Mouse (Mus musculus): Measurements from ENCODE around the gene Ntrk1. TPM values are rescaled to one million over a fixed set of nuclear protein-coding genes. Genes with fewer than 3 reads are reported as not detected.
A peak's percentile ranks its signal among the peaks of the same experiment; 100 is the strongest.

Gene Ntrk1
- polyA plus RNA-seq, 1 experiment from 2014 or later: 0.74 TPM

DNA sequence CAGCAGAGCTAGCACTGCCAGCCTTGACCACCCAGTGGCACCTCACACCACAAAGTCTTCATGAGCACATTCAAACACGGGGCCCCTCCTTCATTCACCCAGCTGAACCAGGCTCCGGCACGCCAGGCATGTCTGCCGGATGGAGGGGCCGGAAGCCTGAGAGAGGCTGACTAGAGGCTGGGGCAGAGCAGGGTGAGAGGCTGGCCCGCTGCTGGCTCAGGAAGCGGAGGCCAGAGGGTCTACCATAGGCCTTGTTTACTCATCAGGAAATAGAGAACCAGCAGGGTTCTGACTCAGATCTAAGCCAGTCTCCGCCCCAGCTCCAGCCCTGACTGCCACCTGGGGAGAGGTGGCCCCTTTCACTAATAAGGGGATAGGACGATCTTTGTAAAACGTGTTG lies 29.9 kb downstream of the Ntrk1 start:
- H3K4me1 ChIP-seq (ENCODE audit: control insufficient read depth, insufficient read depth, low read length): no peaks in the 10 kb centered on the region
- 10% methylated on average over 10 of the region's 10 CpGs for WGBS
- ATAC-seq: no peak
- H3K9me3 ChIP-seq (replicated peaks; ENCODE audit: control insufficient read depth, low read length): no peaks in the 10 kb centered on the region
- no peak overlapping the region; the same call in 1 of the 2 replicates for H3K27ac ChIP-seq (ENCODE audit: low read depth, low read length)
- no peak overlapping the region for H3K4me2 ChIP-seq (ENCODE audit: low read length)
- H3K4me3 ChIP-seq (ENCODE audit: low read depth, low read length): no peak overlapping the region
- peaks cover 23% of the 10 kb centered on the region for H3K27me3 ChIP-seq (replicated peaks; ENCODE audit: control insufficient read depth, insufficient read depth, low read length)
- no peak for DNase-seq (ENCODE audit: low spot score)
- H3K36me3 ChIP-seq (ENCODE audit: control insufficient read depth, insufficient read depth, low read length): no peaks in the 10 kb centered on the region
- H3K9ac ChIP-seq (ENCODE audit: low read length): no peak overlapping the region

DNA sequence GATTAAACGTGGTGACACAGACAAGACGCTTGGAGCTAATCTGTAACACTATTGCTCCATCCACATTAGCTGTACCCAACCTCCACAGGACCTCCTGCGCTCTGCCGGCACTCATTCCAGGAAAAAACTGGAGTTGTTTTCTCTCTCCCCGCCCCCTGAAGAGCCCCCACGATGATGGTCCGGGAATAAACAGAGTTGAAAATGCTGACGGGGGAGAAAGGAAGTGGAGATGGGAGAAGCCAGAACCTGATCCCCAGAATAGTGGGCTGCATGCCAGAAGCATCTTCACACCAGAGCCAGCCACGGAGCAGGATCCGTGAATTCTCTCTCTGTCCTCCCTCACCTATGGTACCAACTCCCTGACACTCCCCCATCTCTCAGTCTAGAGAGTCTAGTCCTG lies 30.5 kb downstream of the Ntrk1 start:
- peaks cover 21% of the 10 kb centered on the region for H3K27me3 ChIP-seq (replicated peaks; ENCODE audit: control insufficient read depth, insufficient read depth, low read length)
- H3K27ac ChIP-seq (ENCODE audit: low read depth, low read length): no peak overlapping the region; the same call in 1 of the 2 replicates
- no peak overlapping the region for H3K4me3 ChIP-seq (ENCODE audit: low read depth, low read length)
- no peak overlapping the region for H3K9ac ChIP-seq (ENCODE audit: low read length)
- 42% methylated on average over 10 of the region's 10 CpGs for WGBS
- no peaks in the 10 kb centered on the region for H3K36me3 ChIP-seq (ENCODE audit: control insufficient read depth, insufficient read depth, low read length)
- DNase-seq (ENCODE audit: low spot score): no peak
- no peak for ATAC-seq
- no peaks in the 10 kb centered on the region for H3K9me3 ChIP-seq (replicated peaks; ENCODE audit: control insufficient read depth, low read length)
- H3K4me1 ChIP-seq (ENCODE audit: control insufficient read depth, insufficient read depth, low read length): no peaks in the 10 kb centered on the region
- H3K4me2 ChIP-seq (ENCODE audit: low read length): no peak overlapping the region; the same call in 1 of the 2 replicates

DNA sequence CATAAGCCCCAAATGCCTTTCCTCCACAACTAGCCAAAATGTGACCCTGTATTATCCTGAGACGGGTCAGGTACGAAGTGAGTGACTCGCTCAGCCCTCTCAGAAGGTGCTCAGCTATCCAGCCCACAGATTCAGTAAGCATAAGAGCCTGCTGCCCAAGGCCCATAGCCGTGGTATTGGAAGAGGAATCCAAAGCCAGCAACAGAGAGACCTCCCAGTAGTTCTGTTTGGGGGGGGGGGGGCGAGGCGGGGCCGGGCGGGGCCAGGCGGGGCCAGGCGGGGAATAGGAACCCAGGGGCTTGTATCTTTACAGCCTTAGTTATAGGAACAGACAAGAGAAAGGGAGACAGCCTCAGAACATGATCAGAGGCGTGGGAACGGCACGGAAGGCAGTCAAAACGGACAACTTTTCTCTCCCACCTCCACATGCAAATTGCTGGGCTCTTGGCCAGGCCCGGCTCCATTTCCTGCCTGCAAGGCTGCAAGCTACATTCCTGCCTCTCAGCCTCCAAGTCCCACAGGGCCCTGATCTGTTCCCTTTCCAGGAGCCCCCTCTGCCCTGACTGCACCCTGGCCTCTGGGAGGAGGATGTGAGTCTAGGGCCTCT lies 31.2 kb downstream of the Ntrk1 start:
- H3K9me3 ChIP-seq (replicated peaks; ENCODE audit: control insufficient read depth, low read length): no peaks in the 10 kb centered on the region
- no peak overlapping the region for H3K9ac ChIP-seq (ENCODE audit: low read length)
- no peaks in the 10 kb centered on the region for H3K36me3 ChIP-seq (ENCODE audit: control insufficient read depth, insufficient read depth, low read length)
- 22% methylated on average over 15 of the region's 15 CpGs for WGBS
- ATAC-seq (peak; percentile 16; the same call in 1 of the 2 replicates), DNase-seq (ENCODE audit: low spot score) (peak; percentile 72)
- no peak overlapping the region for H3K27ac ChIP-seq (ENCODE audit: low read depth, low read length)
- peaks cover 16% of the 10 kb centered on the region for H3K27me3 ChIP-seq (replicated peaks; ENCODE audit: control insufficient read depth, insufficient read depth, low read length)
- no peak overlapping the region for H3K4me3 ChIP-seq (ENCODE audit: low read depth, low read length)
- H3K4me2 ChIP-seq (ENCODE audit: low read length): peak overlapping the region; percentile 28
- H3K4me1 ChIP-seq (ENCODE audit: control insufficient read depth, insufficient read depth, low read length): no peaks in the 10 kb centered on the region

DNA sequence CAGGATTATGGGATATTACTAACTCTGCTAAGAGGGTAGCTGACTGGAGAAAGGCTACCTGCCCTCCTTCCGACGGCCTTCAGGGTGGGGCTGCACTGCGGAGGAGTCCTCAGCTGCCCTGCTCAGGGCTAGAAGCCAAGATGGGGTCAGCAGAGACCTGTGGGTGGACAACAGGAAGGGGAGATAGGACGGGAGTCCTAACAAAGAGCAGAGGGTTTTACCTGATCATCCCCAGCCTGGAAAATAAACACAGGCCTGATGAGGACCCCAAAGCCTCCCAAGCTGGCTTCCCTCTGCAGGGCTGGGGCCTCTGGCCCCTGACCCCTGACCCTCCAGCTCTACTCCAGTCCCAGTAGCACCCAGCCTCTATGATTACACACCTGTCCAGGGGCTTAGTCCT lies 31.8 kb downstream of the Ntrk1 start:
- no peaks in the 10 kb centered on the region for H3K9me3 ChIP-seq (replicated peaks; ENCODE audit: control insufficient read depth, low read length)
- H3K9ac ChIP-seq (ENCODE audit: low read length): no peak overlapping the region
- no peak overlapping the region for H3K4me3 ChIP-seq (ENCODE audit: low read depth, low read length)
- no peaks in the 10 kb centered on the region for H3K4me1 ChIP-seq (ENCODE audit: control insufficient read depth, insufficient read depth, low read length)
- no peaks in the 10 kb centered on the region for H3K36me3 ChIP-seq (ENCODE audit: control insufficient read depth, insufficient read depth, low read length)
- ATAC-seq (no peak), DNase-seq (ENCODE audit: low spot score) (no peak)
- 73% methylated on average over 4 of the region's 4 CpGs for WGBS
- H3K27me3 ChIP-seq (replicated peaks; ENCODE audit: control insufficient read depth, insufficient read depth, low read length): peaks cover 10% of the 10 kb centered on the region
- no peak overlapping the region for H3K27ac ChIP-seq (ENCODE audit: low read depth, low read length)
- no peak overlapping the region for H3K4me2 ChIP-seq (ENCODE audit: low read length)

DNA sequence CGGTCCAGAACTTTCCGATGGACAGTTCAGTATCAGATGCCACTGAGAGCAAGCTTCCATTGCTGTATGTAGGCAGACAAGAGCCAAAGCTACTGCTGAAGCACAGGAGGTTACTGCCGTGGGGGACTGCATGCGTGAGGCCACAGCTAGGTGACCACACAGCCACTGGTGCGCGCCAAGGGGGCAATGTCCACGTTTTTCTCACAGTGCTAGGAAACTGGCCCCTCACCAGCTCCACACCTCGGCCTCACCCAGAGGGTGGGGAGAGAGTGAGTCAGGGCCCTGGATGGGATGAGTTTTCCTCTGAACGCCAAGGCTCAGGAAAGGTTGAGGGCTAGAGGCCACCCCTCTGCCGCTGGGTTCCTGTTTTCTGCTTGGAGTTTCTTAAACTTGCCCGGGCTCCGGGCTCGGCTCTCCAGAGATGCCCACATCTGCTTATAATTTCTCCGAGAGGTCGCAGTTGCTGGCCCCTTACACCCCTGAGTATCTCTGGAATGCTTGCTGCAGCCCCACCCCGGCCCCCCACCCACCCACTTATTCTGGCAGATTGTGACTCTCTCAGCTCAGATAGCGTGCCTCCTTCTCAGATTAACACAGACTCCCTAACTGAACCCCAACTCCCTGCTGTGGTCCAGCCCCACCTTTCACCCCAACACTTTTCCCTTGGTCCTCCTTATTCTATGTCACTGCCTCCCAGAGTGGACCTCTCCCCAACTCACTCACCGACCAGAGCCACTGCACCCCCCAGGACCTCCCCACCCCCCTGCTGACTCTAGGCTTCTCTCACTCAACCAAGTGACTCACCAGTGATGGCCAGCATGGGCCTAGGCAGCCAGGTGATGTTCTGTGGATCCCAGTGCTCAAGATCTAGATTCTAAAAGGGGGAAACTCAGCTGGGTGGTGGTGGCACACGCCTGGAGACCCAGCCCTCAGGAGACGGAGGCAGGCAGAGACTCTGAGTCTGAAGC lies 33.3 kb downstream of the Ntrk1 start:
- Histone ChIP-seq H3K27ac (ENCODE audit: low read depth, low read length) (no peak overlapping the region), H3K4me3 (ENCODE audit: low read depth, low read length) (no peak overlapping the region), H3K27me3 (replicated peaks; ENCODE audit: control insufficient read depth, insufficient read depth, low read length) (no peaks in the 10 kb centered on the region), H3K9ac (ENCODE audit: low read length) (no peak overlapping the region), H3K9me3 (replicated peaks; ENCODE audit: control insufficient read depth, low read length) (no peaks in the 10 kb centered on the region), H3K36me3 (ENCODE audit: control insufficient read depth, insufficient read depth, low read length) (no peaks in the 10 kb centered on the region), H3K4me1 (ENCODE audit: control insufficient read depth, insufficient read depth, low read length) (no peaks in the 10 kb centered on the region), H3K4me2 (ENCODE audit: low read length) (no peak overlapping the region)
- ATAC-seq (no peak), DNase-seq (ENCODE audit: low spot score) (no peak)
- 86% methylated on average over 20 of the region's 20 CpGs for WGBS

DNA sequence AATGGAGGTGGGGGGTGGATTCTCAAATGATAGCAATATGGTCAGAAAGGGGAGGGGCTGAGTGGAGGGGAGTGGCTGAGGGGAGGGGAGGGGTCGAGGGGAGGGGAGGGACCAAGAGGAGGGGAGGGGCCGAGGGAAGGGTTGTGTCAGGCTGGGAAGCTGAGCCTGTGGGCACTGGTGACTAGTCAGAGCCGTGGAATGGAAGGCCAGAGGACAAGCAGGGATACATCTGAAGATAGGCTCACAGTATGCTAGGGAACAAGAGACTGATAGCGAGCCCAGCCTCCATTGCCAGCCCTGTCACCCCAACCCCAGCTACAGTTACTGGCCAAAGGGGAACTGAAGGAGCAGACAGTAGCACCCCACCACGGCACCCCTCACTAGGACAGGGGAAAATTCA lies 36.3 kb downstream of the Ntrk1 start:
- Histone ChIP-seq H3K27ac (ENCODE audit: low read depth, low read length) (no peak overlapping the region), H3K4me3 (ENCODE audit: low read depth, low read length) (no peak overlapping the region), H3K9ac (ENCODE audit: low read length) (no peak overlapping the region), H3K9me3 (replicated peaks; ENCODE audit: control insufficient read depth, low read length) (no peaks in the 10 kb centered on the region), H3K27me3 (replicated peaks; ENCODE audit: control insufficient read depth, insufficient read depth, low read length) (no peaks in the 10 kb centered on the region), H3K4me1 (ENCODE audit: control insufficient read depth, insufficient read depth, low read length) (no peaks in the 10 kb centered on the region), H3K36me3 (ENCODE audit: control insufficient read depth, insufficient read depth, low read length) (no peaks in the 10 kb centered on the region), H3K4me2 (ENCODE audit: low read length) (no peak overlapping the region)
- 53% methylated on average over 4 of the region's 5 CpGs for WGBS
- ATAC-seq: no peak
- no peak for DNase-seq (ENCODE audit: low spot score)

DNA sequence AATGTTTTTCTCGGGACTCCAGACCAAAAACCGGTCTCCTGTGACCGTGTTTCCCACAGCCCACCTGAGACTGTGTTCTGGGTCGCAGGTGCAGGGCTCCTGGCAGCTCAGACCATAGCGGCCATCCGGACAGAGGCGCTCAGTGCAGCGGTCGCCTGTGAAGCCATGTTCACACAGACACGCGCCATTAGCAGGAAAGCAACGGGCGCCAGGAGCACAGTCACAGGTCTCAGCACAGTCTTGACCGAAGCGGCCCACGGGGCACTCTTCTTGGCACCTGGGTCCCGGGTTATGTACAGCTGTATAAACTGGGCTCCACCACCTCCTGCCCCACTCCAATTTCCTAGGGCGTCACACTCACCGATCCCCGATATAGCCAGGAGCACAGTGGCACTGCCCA lies 38.5 kb downstream of the Ntrk1 start:
- H3K27ac ChIP-seq (ENCODE audit: low read depth, low read length): no peak overlapping the region
- H3K4me2 ChIP-seq (ENCODE audit: low read length): peak overlapping the region; percentile 41
- no peaks in the 10 kb centered on the region for H3K4me1 ChIP-seq (ENCODE audit: control insufficient read depth, insufficient read depth, low read length)
- 47% methylated on average over 20 of the region's 20 CpGs for WGBS
- H3K9me3 ChIP-seq (replicated peaks; ENCODE audit: control insufficient read depth, low read length): no peaks in the 10 kb centered on the region
- H3K27me3 ChIP-seq (replicated peaks; ENCODE audit: control insufficient read depth, insufficient read depth, low read length): no peaks in the 10 kb centered on the region
- H3K4me3 ChIP-seq (ENCODE audit: low read depth, low read length): no peak overlapping the region
- no peaks in the 10 kb centered on the region for H3K36me3 ChIP-seq (ENCODE audit: control insufficient read depth, insufficient read depth, low read length)
- no peak for DNase-seq (ENCODE audit: low spot score)
- H3K9ac ChIP-seq (ENCODE audit: low read length): no peak overlapping the region
- peak; percentile 16; the same call in 1 of the 2 replicates for ATAC-seq

DNA sequence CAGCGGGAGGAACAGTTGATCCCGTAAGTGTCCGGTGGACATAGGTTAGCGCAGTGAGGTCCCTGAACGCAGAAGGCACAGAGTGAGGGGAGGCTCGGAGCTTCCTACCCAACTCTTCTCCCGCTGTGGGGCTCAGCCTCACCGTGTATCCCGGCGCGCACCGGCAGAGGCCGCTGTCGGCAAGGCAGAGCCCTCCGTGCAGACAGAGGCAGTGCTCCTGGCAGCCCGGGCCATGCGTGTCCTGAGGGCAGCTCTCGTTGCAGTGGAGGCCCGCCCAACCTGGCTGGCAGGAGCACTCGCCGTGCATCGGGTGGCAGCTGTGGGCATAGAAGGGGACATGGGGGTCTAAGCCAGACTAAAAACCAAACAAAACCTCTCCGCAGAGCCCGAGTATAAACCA lies 39.0 kb downstream of the Ntrk1 start:
- Histone ChIP-seq H3K4me2 (ENCODE audit: low read length) (peak overlapping the region; percentile 41), H3K4me3 (ENCODE audit: low read depth, low read length) (peak overlapping the region; percentile 7; the same call in 1 of the 2 replicates), H3K9me3 (replicated peaks; ENCODE audit: control insufficient read depth, low read length) (no peaks in the 10 kb centered on the region), H3K36me3 (ENCODE audit: control insufficient read depth, insufficient read depth, low read length) (no peaks in the 10 kb centered on the region), H3K27ac (ENCODE audit: low read depth, low read length) (no peak overlapping the region), H3K27me3 (replicated peaks; ENCODE audit: control insufficient read depth, insufficient read depth, low read length) (no peaks in the 10 kb centered on the region), H3K4me1 (ENCODE audit: control insufficient read depth, insufficient read depth, low read length) (no peaks in the 10 kb centered on the region), H3K9ac (ENCODE audit: low read length) (peak overlapping the region; percentile 2; the same call in 1 of the 2 replicates)
- DNase-seq (ENCODE audit: low spot score): peak; percentile 86
- 4% methylated on average over 24 of the region's 24 CpGs for WGBS
- peak; percentile 92 for ATAC-seq

DNA sequence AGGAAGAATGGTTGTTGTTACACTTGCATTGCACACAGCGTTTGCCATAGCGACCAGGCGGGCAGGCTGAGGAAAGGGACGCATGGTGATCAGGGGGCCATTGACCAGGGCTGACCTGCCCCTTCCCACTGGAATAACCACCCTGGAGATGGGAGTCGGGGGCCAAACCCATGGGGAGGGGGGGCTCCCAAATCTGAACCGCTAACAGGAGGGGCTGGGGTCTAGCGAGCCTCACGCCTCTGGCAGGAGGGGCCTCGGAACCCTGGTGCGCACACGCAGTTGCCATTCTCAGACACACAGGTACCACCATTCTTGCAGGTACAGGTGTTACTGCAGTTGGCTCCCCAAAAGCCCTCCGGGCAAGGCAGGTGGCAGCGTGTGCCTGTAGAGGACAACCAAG lies 41.1 kb downstream of the Ntrk1 start:
- ATAC-seq (no peak), DNase-seq (ENCODE audit: low spot score) (no peak)
- Histone ChIP-seq H3K4me3 (ENCODE audit: low read depth, low read length) (no peak overlapping the region), H3K27ac (ENCODE audit: low read depth, low read length) (no peak overlapping the region), H3K4me2 (ENCODE audit: low read length) (no peak overlapping the region), H3K9ac (ENCODE audit: low read length) (no peak overlapping the region), H3K4me1 (ENCODE audit: control insufficient read depth, insufficient read depth, low read length) (no peaks in the 10 kb centered on the region), H3K36me3 (ENCODE audit: control insufficient read depth, insufficient read depth, low read length) (no peaks in the 10 kb centered on the region), H3K27me3 (replicated peaks; ENCODE audit: control insufficient read depth, insufficient read depth, low read length) (no peaks in the 10 kb centered on the region), H3K9me3 (replicated peaks; ENCODE audit: control insufficient read depth, low read length) (no peaks in the 10 kb centered on the region)
- WGBS: 86% methylated on average over 13 of the region's 13 CpGs
